ENCODE assay signal across 9 mouse cellular contexts in genomic region chr17:78592409-78592808, GRCm38 (mm10).
A peak's percentile ranks its signal among the peaks of the same experiment; 100 is the strongest.
DNase-seq lines count a peak whose midpoint lies in the region; ATAC-seq lines count a peak whose summit lies in the region.
"Had no signal": no experiment of that assay in that cellular context is flagged by ENCODE, and none has a peak within 500 bp of the region (broad histone marks: within the 10 kb centered on the region; RNA-seq: fewer than 3 reads in every experiment).

No protein-coding gene starts in this region.

- 0 out of 2 replicates have a peak, but pooled peaks cover 7% of the 10 kb centered on the region for H3K27me3 ChIP-seq in liver, embryonic 12.5 days (replicated peaks)
- H3K27me3 ChIP-seq: heart, embryonic 15.5 days had no signal

- peak; percentile 82 to 88 for DNase-seq in cerebellum, postnatal 10 days
- DNase-seq in cerebellum, adult 9-10 months: no peak
- DNase-seq in liver: peak; percentile 78
- DNase-seq in adrenal gland, postnatal 10 days: peak; percentile 62
- peak; percentile 69 for DNase-seq in induced T-regulatory cell, adult 2 months (ENCODE audit: low read depth)
- DNase-seq in testis, postnatal 10 days (ENCODE audit: low spot score): peak; percentile 86
- no peak for DNase-seq in ovary, postnatal 14 days (ENCODE audit: low spot score)

- no peak overlapping the region for H3K9ac ChIP-seq in liver, embryonic 12.5 days
- H3K9ac ChIP-seq: heart, embryonic 15.5 days had no signal

- H3K27ac ChIP-seq in liver, embryonic 12.5 days: no peak overlapping the region
- H3K27ac ChIP-seq: heart, embryonic 15.5 days had no signal

- ATAC-seq in liver, embryonic 12.5 days: no peak

- H3K4me2 ChIP-seq in liver, embryonic 12.5 days: no peak overlapping the region
- H3K4me2 ChIP-seq: heart, embryonic 15.5 days had no signal

- no peaks in the 10 kb centered on the region for H3K36me3 ChIP-seq in liver, embryonic 12.5 days
- H3K36me3 ChIP-seq: heart, embryonic 15.5 days had no signal

- H3K4me1 ChIP-seq in liver, embryonic 12.5 days: peaks cover 24% of the 10 kb centered on the region

- no peak overlapping the region for H3K4me3 ChIP-seq in liver, embryonic 12.5 days
- H3K4me3 ChIP-seq: heart, embryonic 15.5 days had no signal

- 36% methylated on average over 12 of the region's 12 CpGs for WGBS in liver, embryonic 12.5 days (ENCODE audit: insufficient replicate concordance)

- H3K9me3 ChIP-seq in liver, embryonic 12.5 days (replicated peaks): no peaks in the 10 kb centered on the region
- H3K9me3 ChIP-seq: heart, embryonic 15.5 days had no signal

Comparison
In these comparisons a context has a peak if more than half of its experiments do, and no peak if none do; other contexts are left out.
1. DNase-seq: peak in cerebellum, postnatal 10 days (2 of 2), liver (single experiment), adrenal gland, postnatal 10 days (single experiment), induced T-regulatory cell, adult 2 months (single experiment) and testis, postnatal 10 days (single experiment); none in cerebellum, adult 9-10 months (single experiment) and ovary, postnatal 14 days (single experiment).